Mouse (Mus musculus) heart, embryonic 14.5 days (tissue): ENCODE measurements around the gene Agpat4. TPM values are rescaled to one million over a fixed set of nuclear protein-coding genes. Genes with fewer than 3 reads are reported as not detected.

Source experiments
- ATAC-seq: fragments of 200-750 bp; cut with Nextera tagmentation; 2 replicates; pipeline ENCODE4 v1.8.0; 2017; ENCODE audit warnings: low read depth, moderate TSS enrichment; ENCODE audit not compliant: insufficient number of reproducible peaks, insufficient read depth, low FRiP score
- H3K27ac ChIP-seq, 2 experiments: fragments of 200-500 bp in 1 of 2; fragments of 300-500 bp in 1 of 2; sonication (generic) in 1 of 2; replicated peaks in 1 of 2; 2 replicates each; pipeline ENCODE4 v1.5.1; 2012 to 2014; ENCODE audit warnings: low read depth in 2 of 2, low read length in 2 of 2, control low read depth in 1 of 2, mild to moderate bottlenecking in 1 of 2, mixed read lengths in 1 of 2; ENCODE audit not compliant: control insufficient read depth in 1 of 2, insufficient read depth in 1 of 2
- H3K27me3 ChIP-seq: fragments of 300-500 bp; sonication (generic); 2 replicates; pipeline ENCODE4 v1.6.1; 2014; ENCODE audit warnings: mild to moderate bottlenecking, low read length, control low read depth; ENCODE audit not compliant: control insufficient read depth, insufficient read depth
- H3K36me3 ChIP-seq: fragments of 300-500 bp; sonication (generic); 2 replicates; pipeline ENCODE4 v1.6.1; 2014; ENCODE audit warnings: mild to moderate bottlenecking, control low read depth, low read length, mixed read lengths; ENCODE audit not compliant: control insufficient read depth, insufficient read depth
- H3K4me1 ChIP-seq, 2 experiments: fragments of 200-500 bp in 1 of 2; fragments of 300-500 bp in 1 of 2; sonication (generic) in 1 of 2; 2 replicates each; pipeline ENCODE4 v1.6.1; 2012 to 2014; ENCODE audit warnings: low read length in 2 of 2, control low read depth in 1 of 2, mixed read lengths in 1 of 2; ENCODE audit not compliant: control insufficient read depth in 2 of 2, insufficient read depth in 2 of 2
- H3K4me2 ChIP-seq: fragments of 300-500 bp; sonication (generic); 2 replicates; pipeline ENCODE4 v1.6.1; 2014; ENCODE audit warnings: mild to moderate bottlenecking, low read length
- H3K4me3 ChIP-seq, 2 experiments: fragments of 200-500 bp in 1 of 2; fragments of 300-500 bp in 1 of 2; sonication (generic) in 1 of 2; 2 replicates each; pipeline ENCODE4 v1.5.1; 2012 to 2014; ENCODE audit warnings: low read length in 2 of 2, mild to moderate bottlenecking in 2 of 2, control low read depth in 1 of 2, low read depth in 1 of 2, moderate library complexity in 1 of 2; ENCODE audit not compliant: control insufficient read depth in 1 of 2, insufficient read depth in 1 of 2
- H3K9ac ChIP-seq: fragments of 300-500 bp; sonication (generic); 2 replicates; pipeline ENCODE4 v1.6.1; 2014; ENCODE audit warnings: mild to moderate bottlenecking, low read length
- H3K9me3 ChIP-seq: fragments of 300-500 bp; sonication (generic); 2 replicates; pipeline ENCODE4 v1.6.1; 2016; ENCODE audit warnings: low read length, control low read depth; ENCODE audit not compliant: control insufficient read depth
- WGBS: fragments of 180-500 bp; shearing (Covaris S2); extraction: QIAGEN DNeasy Blood & Tissue Kit; methylation state at CpG from one replicate; pipeline ENCODE4 v1.1.7; 2014; 5-methylcytosine and 5-hydroxymethylcytosine counted together
- polyA plus RNA-seq: library from polyadenylated mRNA; unstranded; fragments of >200 nt; fragmentation: Nextera tagmentation; extraction: Ambion mirVana; gene quantifications from 2 replicates; pipeline ENCODE4 v1.2.1, GENCODE M21; 2014

Agpat4 gene
- polyA plus RNA-seq, 1 experiment from 2014 or later: 11.0 TPM

GRCm38 (mm10) chr17:12094827-12095590, 23.5 kb upstream of the Agpat4 start:
- Histone ChIP-seq H3K27me3 (no peaks in the 10 kb centered on the region), H3K9me3 (0 out of 2 replicates have a peak, but pooled peaks cover 1% of the 10 kb centered on the region), H3K36me3 (no peaks in the 10 kb centered on the region), H3K9ac (no peak overlapping the region), H3K4me1 (no peaks in the 10 kb centered on the region), H3K4me2 (no peak overlapping the region), H3K4me3 (no peak overlapping the region), H3K27ac (no peak overlapping the region)
- ATAC-seq: no peak
- WGBS: 85% methylated on average over 9 of the region's 9 CpGs

- Histone ChIP-seq H3K4me2 (no peak overlapping the region), H3K4me1 (no peaks in the 10 kb centered on the region), H3K9me3 (0 out of 2 replicates have a peak, but pooled peaks cover 4% of the 10 kb centered on the region), H3K27ac (no peak overlapping the region), H3K4me3 (no peak overlapping the region), H3K9ac (no peak overlapping the region), H3K36me3 (no peaks in the 10 kb centered on the region), H3K27me3 (no peaks in the 10 kb centered on the region)
- no peak for ATAC-seq
Measured at GRCm38 (mm10) chr17:12099415-12099814, 19.1 kb upstream of the Agpat4 start.

- 91% methylated on average over 10 of the region's 10 CpGs for WGBS
- no peak for ATAC-seq
Measured at GRCm38 (mm10) chr17:12102326-12102725, 16.2 kb upstream of the Agpat4 start.

GRCm38 (mm10) chr17:12103781-12104180, 14.7 kb upstream of the Agpat4 start:
- H3K36me3 ChIP-seq: no peaks in the 10 kb centered on the region
- H3K27ac ChIP-seq: no peak overlapping the region
- 75% methylated on average over 6 of the region's 6 CpGs for WGBS
- H3K27me3 ChIP-seq: no peaks in the 10 kb centered on the region
- 0 out of 2 replicates have a peak, but pooled peaks cover 4% of the 10 kb centered on the region for H3K9me3 ChIP-seq
- no peak overlapping the region for H3K4me3 ChIP-seq
- no peak for ATAC-seq
- no peak overlapping the region for H3K4me2 ChIP-seq
- H3K9ac ChIP-seq: no peak overlapping the region
- H3K4me1 ChIP-seq: no peaks in the 10 kb centered on the region

More at GRCm38 (mm10) chr17:12102326-12102725, 16.2 kb upstream of the Agpat4 start:
- no peak overlapping the region for H3K4me3 ChIP-seq
- no peak overlapping the region for H3K9ac ChIP-seq
- H3K36me3 ChIP-seq: no peaks in the 10 kb centered on the region
- no peak overlapping the region for H3K4me2 ChIP-seq
- no peaks in the 10 kb centered on the region for H3K27me3 ChIP-seq
- H3K4me1 ChIP-seq: no peaks in the 10 kb centered on the region
- H3K27ac ChIP-seq: no peak overlapping the region
- H3K9me3 ChIP-seq: 0 out of 2 replicates have a peak, but pooled peaks cover 4% of the 10 kb centered on the region

GRCm38 (mm10) chr17:12104245-12104644, 14.3 kb upstream of the Agpat4 start:
- WGBS: 70% methylated on average over 7 of the region's 7 CpGs
- no peak for ATAC-seq
- no peak overlapping the region for H3K4me2 ChIP-seq

GRCm38 (mm10) chr17:12104690-12105089, 13.8 kb upstream of the Agpat4 start:
- no peaks in the 10 kb centered on the region for H3K36me3 ChIP-seq
- no peak overlapping the region for H3K9ac ChIP-seq
- 76% methylated on average over 6 of the region's 6 CpGs for WGBS
- H3K4me2 ChIP-seq: no peak overlapping the region
- H3K27me3 ChIP-seq: no peaks in the 10 kb centered on the region
- no peaks in the 10 kb centered on the region for H3K4me1 ChIP-seq
- no peak for ATAC-seq
- 0 out of 2 replicates have a peak, but pooled peaks cover 4% of the 10 kb centered on the region for H3K9me3 ChIP-seq
- H3K27ac ChIP-seq: no peak overlapping the region
- no peak overlapping the region for H3K4me3 ChIP-seq

More at GRCm38 (mm10) chr17:12104245-12104644, 14.3 kb upstream of the Agpat4 start:
- H3K27me3 ChIP-seq: no peaks in the 10 kb centered on the region
- H3K36me3 ChIP-seq: no peaks in the 10 kb centered on the region
- H3K9me3 ChIP-seq: 0 out of 2 replicates have a peak, but pooled peaks cover 4% of the 10 kb centered on the region
- no peak overlapping the region for H3K4me3 ChIP-seq
- H3K9ac ChIP-seq: no peak overlapping the region
- no peak overlapping the region for H3K27ac ChIP-seq
- no peaks in the 10 kb centered on the region for H3K4me1 ChIP-seq

- H3K27me3 ChIP-seq: no peaks in the 10 kb centered on the region
- WGBS: 54% methylated on average over 4 of the region's 4 CpGs
- H3K9ac ChIP-seq: no peak overlapping the region
- no peak for ATAC-seq
- H3K27ac ChIP-seq: no peak overlapping the region
- no peaks in the 10 kb centered on the region for H3K36me3 ChIP-seq
- no peaks in the 10 kb centered on the region for H3K9me3 ChIP-seq
- H3K4me2 ChIP-seq: no peak overlapping the region
- no peaks in the 10 kb centered on the region for H3K4me1 ChIP-seq
- no peak overlapping the region for H3K4me3 ChIP-seq
Measured at GRCm38 (mm10) chr17:12106255-12106654, 12.2 kb upstream of the Agpat4 start.
